Mouse (Mus musculus) lung, embryonic 14.5 days (tissue): ENCODE measurements around the gene Ccnb1. TPM values are rescaled to one million over a fixed set of nuclear protein-coding genes. Genes with fewer than 3 reads are reported as not detected.

ENCODE experiments used
- ATAC-seq: fragments of 200-750 bp; cut with Nextera tagmentation; 2 replicates; pipeline ENCODE4 v1.8.0; 2017; ENCODE audit warnings: mild to moderate bottlenecking, moderate TSS enrichment, moderate library complexity; ENCODE audit not compliant: insufficient read depth
- DNase-seq: peaks from one replicate; pipeline ENCODE4 v3.0.0-alpha.2; 2015
- H3K27ac ChIP-seq: fragments of 300-500 bp; sonication (generic); 2 replicates; pipeline ENCODE4 v1.5.1; 2014; ENCODE audit warnings: low read depth, mild to moderate bottlenecking, moderate library complexity
- H3K27me3 ChIP-seq: fragments of 300-500 bp; sonication (generic); 2 replicates; pipeline ENCODE4 v1.6.1; 2014; ENCODE audit warnings: low read length, control low read depth; ENCODE audit not compliant: insufficient read depth
- H3K36me3 ChIP-seq: fragments of 300-500 bp; sonication (generic); 2 replicates; pipeline ENCODE4 v1.6.1; 2014; ENCODE audit warnings: control low read depth; ENCODE audit not compliant: insufficient read depth
- H3K4me1 ChIP-seq: fragments of 300-500 bp; sonication (generic); 2 replicates; pipeline ENCODE4 v1.6.1; 2014; ENCODE audit warnings: antibody characterized with exemption, control low read depth; ENCODE audit not compliant: insufficient read depth
- H3K4me2 ChIP-seq: fragments of 300-500 bp; sonication (generic); 2 replicates; pipeline ENCODE4 v1.6.1; 2014; ENCODE audit warnings: mild to moderate bottlenecking
- H3K4me3 ChIP-seq: fragments of 300-500 bp; sonication (generic); 2 replicates; pipeline ENCODE4 v1.5.1; 2014; ENCODE audit warnings: low read depth, low read length
- H3K9ac ChIP-seq: fragments of 300-500 bp; sonication (generic); 2 replicates; pipeline ENCODE4 v1.6.1; 2014
- H3K9me3 ChIP-seq: fragments of 300-500 bp; sonication (generic); 2 replicates; pipeline ENCODE4 v1.6.1; 2016; ENCODE audit warnings: low read depth, low read length, control low read depth
- CTCF ChIP-seq: IDR thresholded peaks from 2 replicates; pipeline ENCODE4 v1.5.1; 2016; ENCODE audit warnings: antibody characterized with exemption, low read depth
- WGBS: fragments of 180-500 bp; shearing (Covaris S2); extraction: QIAGEN DNeasy Blood & Tissue Kit; methylation state at CpG from one replicate; pipeline ENCODE4 v1.1.7; 2014; 5-methylcytosine and 5-hydroxymethylcytosine counted together
- polyA plus RNA-seq: library from polyadenylated mRNA; unstranded; fragments of >200 nt; fragmentation: Nextera tagmentation; extraction: Ambion mirVana; gene quantifications from 2 replicates; pipeline ENCODE4 v1.2.1, GENCODE M21; 2014

Gene Ccnb1
- polyA plus RNA-seq, 1 experiment from 2014 or later: 358 TPM

- Histone ChIP-seq H3K9ac (peak within 1 kb of the TSS; percentile 90), H3K9me3 (no peaks in the 10 kb centered on the region), H3K27ac (peak within 1 kb of the TSS; percentile 97), H3K4me1 (peaks cover 5% of the 10 kb centered on the region; the same call in 1 of the 2 replicates), H3K27me3 (no peaks in the 10 kb centered on the region), H3K4me2 (peak within 1 kb of the TSS; percentile 74), H3K4me3 (peak within 1 kb of the TSS; percentile 85), H3K36me3 (peaks cover 21% of the 10 kb centered on the region)
- no peak for TF ChIP-seq CTCF
- WGBS: under 1% methylated on average over 19 of the region's 19 CpGs
- ATAC-seq (peak; percentile 100), DNase-seq (peak; percentile 99)
These were observed 55.6 kb downstream of the Ccnb1 start, which contains the start of gene Cdk7 for GRCm38 (mm10) chr13:100730861-100731176. TSS of gene Cdk7 (minus strand) at chr13:100730939.

GRCm38 (mm10) chr13:100730153-100730860, 56.1 kb downstream of the Ccnb1 start:
- H3K4me1 ChIP-seq: peaks cover 5% of the 10 kb centered on the region; the same call in 1 of the 2 replicates
- no peak for TF ChIP-seq CTCF
- no peaks in the 10 kb centered on the region for H3K27me3 ChIP-seq
- DNase-seq (peak; percentile 39), ATAC-seq (peak; percentile 2; the same call in 1 of the 2 replicates)
- peak overlapping the region; percentile 90 for H3K9ac ChIP-seq
- H3K36me3 ChIP-seq: peaks cover 23% of the 10 kb centered on the region
- WGBS: under 1% methylated on average over 30 of the region's 30 CpGs
- H3K27ac ChIP-seq: peak overlapping the region; percentile 97
- peak overlapping the region; percentile 74 for H3K4me2 ChIP-seq
- H3K9me3 ChIP-seq: no peaks in the 10 kb centered on the region
- peak overlapping the region; percentile 85 for H3K4me3 ChIP-seq

Other genes starting within 250 kb of the Ccnb1 start
- 28.9 and 30.0 TPM in 2 replicates for gene Ocln, start 233.9 kb downstream of the Ccnb1 start, polyA plus RNA-seq
- gene Marveld2, start 169.6 kb downstream of the Ccnb1 start, polyA plus RNA-seq: 11.8 and 12.7 TPM in 2 replicates
- 300 TPM in 2 replicates for gene Ak6, start 135.6 kb downstream of the Ccnb1 start, polyA plus RNA-seq
- gene Rad17, start 135.5 kb downstream of the Ccnb1 start, polyA plus RNA-seq: 22.8 and 23.9 TPM in 2 replicates
- 11.0 and 16.4 TPM in 2 replicates for gene Taf9, start 135.0 kb downstream of the Ccnb1 start, polyA plus RNA-seq
- gene Ccdc125, start 116.9 kb downstream of the Ccnb1 start, polyA plus RNA-seq: 9.1 and 11.1 TPM in 2 replicates
- gene Cdk7, start 55.6 kb downstream of the Ccnb1 start, polyA plus RNA-seq: 99.9 and 106 TPM in 2 replicates
- gene Mrps36, start 41.9 kb downstream of the Ccnb1 start, polyA plus RNA-seq: 166 and 178 TPM in 2 replicates
- 45.0 and 47.9 TPM in 2 replicates for gene Cenph, start 10.7 kb downstream of the Ccnb1 start, polyA plus RNA-seq
- gene Slc30a5, start 46.9 kb upstream of the Ccnb1 start, polyA plus RNA-seq: 63.3 and 64.6 TPM in 2 replicates